Mouse (Mus musculus) adrenal gland, postnatal 10 days (tissue): Measurements from ENCODE around the gene Olig1. TPM values are rescaled to one million over a fixed set of nuclear protein-coding genes. Genes with fewer than 3 reads are reported as not detected.

Experiments
- DNase-seq: peaks from one replicate; pipeline ENCODE4 v3.0.0; 2021; ENCODE audit warnings: mixed read lengths
- long read RNA-seq, 2 experiments: library from polyadenylated mRNA; stranded (forward); transcript quantifications; one replicate each; pipeline ENCODE4 v2.0.0; 2021
- total RNA-seq, 2 experiments: library from RNA; stranded (reverse); gene quantifications; 2 replicates each; pipeline ENCODE4 v1.2.3; 2021

The Olig1 gene
- 1 to 10 TPM in 1 of 2 experiments, under 1 TPM in 1; 0.75 to 1.6 TPM for total RNA-seq
- long read RNA-seq, experiment 1, partial matches to known transcripts, result 0 of 1 reads
- long read RNA-seq, experiment 1, other reads (novel, unspliced or antisense), result 0 of 1 reads
- long read RNA-seq, experiment 2, partial matches to known transcripts, result 0 of 1 reads
- long read RNA-seq, experiment 2, other reads (novel, unspliced or antisense), result 0 of 1 reads

DNA sequence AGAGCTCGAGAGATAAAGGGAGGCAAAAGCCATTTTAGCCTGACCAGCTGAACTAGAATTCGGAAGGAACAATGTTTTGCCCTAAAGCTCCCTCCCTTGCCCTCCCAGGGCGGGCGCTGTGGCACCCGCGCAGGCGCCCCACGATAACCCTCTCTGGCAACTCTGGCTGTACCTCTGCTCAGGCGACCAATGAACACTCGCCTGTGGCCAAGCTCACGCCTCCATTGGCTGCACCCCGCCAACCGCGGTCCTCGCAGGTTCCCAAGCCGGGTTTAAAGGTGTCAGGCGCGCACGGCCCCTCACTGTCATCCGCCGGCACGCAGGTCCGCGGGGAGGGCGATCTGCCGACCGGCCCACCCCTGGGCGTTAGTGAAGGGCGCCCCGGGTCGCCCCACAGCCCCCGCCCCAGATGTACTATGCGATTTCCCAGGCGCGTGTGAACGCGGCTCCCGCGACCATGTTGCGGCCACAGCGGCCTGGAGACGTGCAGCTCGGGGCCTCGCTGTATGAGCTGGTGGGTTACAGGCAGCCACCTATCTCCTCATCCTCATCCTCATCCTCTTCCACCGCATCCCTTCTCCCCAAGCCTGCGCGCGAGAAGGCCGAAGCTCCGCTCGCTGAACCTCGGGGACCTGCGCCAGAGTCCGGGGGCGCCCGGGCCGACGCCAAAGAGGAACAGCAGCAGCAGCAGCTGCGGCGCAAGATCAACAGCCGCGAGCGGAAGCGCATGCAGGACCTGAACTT, at the start of gene Olig1:
Gene Olig1, plus strand, starts transcription at position 305 of the 744 bp plus-strand sequence.
- DNase-seq, result peak; percentile 80

DNA sequence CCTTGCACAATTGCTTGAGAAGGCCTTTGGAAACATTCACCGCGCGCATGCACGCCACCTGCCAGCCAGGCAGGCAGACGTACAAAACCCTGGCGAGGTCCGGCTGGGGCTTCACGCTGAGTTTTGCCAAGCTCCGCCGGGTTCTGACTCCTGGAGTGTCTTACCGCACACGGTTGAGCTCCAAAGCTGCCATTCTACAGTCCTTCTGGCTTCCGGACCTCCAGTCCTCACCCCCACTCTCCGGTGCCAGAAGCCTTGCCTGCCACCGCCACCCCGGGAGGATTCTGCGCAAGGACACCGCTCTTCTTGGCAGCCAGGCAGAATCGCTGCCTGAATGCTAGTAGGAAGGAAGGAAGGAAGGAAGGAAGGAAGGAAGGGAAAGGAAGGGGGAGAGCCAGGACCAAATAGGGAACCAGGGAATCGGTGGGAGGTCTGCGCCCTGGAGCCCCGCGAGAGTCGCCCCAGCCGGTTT, 47.4 kb upstream of the Olig1 start:
- peak; percentile 46 for DNase-seq

DNA sequence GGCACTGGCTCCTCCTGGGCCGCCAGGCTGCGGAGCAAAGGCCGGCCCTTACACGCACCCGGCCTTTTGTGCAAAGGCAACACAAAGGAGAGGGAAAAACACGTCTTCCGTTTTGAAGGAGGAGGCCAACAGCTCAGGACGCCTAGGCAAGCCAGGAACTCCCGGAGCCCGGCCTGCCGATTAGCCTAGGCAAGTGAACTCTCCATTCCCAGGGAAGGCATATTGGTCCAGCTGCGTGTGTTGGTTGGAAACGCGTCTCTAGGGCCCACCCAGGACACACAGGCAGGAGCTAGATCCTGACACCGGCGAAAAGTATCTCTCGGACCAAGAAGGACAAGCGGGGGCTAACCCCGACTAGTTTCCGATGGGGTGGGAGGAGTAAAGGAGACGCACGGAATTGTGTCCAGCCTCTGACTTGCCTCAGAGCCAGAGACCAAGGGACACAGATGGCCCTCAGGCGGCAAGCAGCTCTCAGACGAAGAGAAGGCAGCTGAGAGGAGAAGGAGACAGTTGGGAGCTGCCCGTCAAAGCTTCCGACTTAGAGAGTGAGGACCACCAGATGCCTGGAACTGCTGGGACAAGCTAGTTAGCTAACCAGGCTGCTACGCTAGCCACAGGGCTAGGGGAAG, 46.8 kb upstream of the Olig1 start:
- no peak for DNase-seq

DNA sequence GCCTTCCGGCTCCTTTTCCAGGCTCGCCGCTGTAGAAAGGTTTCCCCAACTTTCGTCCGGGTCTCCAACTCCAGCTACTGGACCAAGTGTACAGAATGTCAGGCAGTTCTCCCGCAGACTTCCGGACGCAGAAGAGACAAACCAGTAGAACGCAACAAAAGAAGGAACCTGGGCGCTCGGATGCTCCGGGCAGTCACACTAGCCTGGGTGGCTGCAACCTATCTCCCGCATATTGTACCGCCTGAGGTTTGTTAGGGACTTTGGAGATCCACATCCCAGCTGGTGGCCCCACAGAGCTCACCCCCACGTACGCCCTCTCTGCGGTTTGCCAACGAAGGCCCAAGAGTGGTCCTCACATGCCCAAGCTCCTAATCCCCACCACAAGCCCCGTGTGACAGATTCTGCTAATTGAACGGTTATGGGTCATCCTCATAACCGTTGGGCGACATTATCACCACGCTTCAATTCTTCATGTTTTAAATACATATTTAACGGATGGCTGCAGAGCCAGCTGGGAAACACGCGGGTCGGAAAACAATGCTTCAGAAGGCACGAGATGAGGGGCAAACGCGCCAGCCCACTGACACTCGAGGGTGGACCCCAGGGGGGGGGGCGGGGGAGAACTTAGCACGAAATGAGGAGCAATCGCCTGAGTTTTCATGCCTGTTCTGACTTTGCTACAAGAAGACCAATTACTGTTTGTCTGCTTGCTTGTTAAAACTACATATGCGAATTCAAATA, 46.1 kb upstream of the Olig1 start:
- DNase-seq, result no peak

DNA sequence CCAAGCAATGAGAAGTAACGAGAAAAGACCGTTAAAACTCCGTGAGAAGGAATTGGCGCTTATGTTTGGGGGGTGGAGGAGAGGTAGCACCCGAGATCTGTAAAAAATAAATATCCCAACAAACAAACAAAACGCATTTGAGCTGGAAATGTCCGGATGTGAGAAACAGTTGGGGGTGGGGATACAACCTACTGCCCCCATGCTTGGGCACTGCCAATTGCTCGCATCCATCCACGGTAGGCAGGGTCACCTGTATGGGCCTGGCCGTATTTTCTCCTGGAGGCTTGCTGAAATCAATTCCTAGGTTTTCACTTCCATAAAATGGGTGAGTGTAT, 45.5 kb upstream of the Olig1 start:
- no peak for DNase-seq

DNA sequence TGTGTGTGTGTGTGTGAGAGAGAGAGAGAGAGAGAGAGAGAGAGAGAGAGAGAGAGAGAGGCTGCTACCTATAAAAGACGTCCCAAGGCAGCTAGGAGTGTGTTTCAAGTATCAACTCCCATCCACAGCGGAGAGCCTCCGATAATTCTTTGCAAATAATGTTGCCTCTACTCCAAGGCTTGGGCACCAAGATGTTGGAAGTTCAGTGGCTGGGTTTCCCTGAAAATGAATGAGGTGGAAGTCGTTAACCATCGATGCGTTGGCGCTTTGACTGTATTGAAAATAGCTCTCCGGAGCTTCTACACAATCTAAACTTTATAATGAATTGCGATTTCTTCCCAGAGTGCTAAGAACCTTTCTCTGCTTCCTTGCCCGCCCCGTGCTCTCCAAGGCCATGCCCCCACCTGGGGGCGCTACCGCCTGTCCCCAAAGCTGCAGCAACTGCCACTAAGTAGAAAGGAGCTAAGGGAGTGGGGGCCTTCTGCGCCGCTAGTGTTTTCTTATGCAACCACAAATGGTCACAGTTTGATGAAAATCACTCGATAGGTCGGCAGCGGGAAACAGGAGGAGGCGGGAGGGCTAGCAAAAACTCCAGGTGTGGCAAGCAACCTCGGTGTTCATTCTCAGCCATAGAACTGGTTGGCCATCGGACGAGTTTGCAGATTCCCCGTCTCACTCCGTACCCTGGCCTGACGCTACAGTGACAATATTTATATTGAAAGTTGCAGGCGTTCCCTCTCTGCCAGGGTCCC, 44.9 kb upstream of the Olig1 start:
- DNase-seq, result peak; percentile 29

DNA sequence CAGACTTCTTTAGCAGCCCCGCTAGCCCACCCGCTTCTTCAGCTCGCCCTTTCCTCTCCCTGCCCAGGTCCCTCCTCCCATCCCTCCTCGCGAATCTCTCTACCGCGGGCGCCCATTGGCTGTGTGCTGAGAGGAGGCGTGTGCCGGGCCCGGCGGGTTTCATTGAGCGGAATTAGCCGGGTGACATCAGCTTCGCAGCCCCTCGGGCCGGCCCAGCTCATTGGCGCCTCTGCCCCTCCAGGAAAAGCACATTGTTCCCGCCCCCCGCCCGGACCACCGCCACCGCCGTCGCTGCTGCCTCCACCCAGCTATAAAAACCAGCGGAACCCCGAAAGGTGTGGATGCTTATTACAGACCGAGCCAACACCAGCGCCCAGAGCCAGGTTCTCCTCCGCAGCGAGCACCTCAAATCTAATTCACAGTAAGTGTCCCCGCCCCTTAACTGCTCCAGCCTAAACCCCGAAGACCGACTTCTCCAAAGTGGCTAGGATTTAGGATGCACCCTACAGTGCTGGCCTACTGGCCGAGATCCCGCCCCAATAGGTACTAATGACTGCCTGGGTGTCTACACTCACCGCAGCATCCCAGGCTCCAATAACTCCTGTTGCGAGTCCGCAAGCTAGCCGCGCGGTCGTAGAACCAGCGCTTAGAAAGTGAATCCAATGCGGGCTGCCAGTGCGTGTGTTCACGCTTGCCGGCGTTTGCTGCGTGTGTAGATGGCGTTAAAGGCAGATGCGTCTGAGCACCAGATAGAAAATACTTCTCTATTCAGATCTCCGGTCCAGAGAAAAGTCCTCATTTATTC, 44.1 kb upstream of the Olig1 start, which contains the start of gene Olig2:
Gene Olig2, plus strand, starts transcription at position 225 of the 805 bp plus-strand sequence.
- DNase-seq, result no peak

DNA sequence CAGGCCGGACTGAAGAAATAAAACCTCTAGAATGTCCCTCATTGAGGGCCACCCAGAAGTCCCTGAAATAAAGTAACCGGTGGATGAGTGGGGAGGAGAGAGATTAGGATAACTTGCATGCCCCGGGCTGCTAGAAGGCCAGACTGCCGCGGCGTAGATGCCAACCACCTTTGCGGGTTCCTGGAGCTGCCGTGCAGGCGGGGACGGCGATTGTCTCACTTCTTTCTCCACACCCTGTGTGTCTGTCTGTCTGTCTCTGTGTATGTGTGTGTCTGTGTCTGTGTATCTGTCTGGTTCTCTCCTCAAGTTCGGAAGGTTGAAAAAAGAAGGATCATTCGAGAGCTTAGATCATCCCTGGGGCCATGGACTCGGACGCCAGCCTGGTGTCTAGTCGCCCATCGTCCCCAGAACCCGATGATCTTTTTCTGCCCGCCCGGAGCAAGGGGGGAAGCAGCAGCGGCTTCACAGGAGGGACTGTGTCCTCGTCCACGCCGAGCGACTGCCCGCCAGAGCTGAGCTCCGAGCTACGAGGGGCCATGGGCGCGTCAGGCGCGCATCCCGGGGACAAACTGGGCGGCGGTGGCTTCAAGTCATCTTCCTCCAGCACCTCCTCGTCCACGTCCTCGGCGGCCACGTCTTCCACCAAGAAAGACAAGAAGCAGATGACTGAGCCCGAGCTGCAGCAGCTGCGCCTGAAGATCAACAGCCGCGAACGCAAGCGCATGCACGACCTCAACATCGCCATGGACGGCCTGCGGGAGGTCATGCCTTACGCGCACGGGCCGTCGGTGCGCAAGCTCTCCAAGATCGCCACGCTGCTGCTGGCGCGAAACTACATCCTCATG, 43.3 kb upstream of the Olig1 start:
- DNase-seq, result no peak

DNA sequence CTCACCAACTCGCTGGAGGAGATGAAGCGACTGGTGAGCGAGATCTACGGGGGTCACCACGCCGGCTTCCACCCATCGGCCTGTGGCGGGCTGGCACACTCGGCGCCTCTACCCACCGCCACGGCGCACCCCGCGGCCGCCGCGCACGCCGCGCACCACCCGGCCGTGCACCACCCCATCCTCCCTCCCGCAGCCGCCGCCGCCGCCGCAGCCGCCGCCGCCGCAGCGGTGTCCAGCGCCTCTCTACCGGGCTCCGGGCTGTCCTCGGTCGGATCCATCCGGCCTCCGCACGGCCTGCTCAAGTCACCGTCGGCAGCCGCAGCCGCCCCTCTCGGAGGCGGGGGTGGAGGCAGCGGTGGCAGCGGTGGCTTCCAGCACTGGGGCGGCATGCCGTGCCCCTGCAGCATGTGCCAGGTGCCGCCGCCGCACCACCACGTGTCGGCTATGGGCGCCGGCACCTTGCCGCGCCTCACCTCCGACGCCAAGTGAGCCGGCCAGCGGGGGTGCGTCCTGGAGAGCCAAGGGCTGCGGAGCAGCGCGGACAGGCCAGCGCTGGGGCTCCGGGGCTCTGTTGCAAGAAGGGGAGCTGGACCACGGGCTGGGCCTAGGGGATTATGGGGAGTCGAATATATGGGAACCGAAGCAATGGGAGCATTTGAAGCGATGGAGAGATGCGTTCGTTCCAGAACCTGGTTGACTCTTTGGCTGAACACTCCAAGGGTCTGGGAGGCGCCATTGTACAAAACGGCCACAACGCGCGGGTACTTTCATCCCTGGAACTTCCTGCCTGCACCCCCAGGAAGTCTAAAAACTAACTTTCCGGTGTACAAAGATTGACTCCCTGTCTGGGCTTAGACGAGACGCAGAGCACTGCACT, 42.5 kb upstream of the Olig1 start:
- DNase-seq, result no peak

DNA sequence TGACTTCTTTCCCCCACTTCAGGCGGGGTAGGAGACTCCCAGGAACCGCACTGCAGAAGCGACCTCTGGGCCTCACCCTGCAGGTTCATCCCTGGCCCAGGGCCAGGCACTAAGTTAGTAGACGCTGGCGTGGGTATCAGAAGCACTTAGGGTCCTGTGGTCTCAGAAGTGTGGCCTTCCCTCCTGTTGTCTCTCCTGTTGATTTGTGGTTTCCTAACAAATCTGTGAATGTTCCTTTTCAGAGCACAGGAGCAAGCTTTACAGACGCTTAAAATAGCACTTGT, 41.9 kb upstream of the Olig1 start:
- no peak for DNase-seq

DNA sequence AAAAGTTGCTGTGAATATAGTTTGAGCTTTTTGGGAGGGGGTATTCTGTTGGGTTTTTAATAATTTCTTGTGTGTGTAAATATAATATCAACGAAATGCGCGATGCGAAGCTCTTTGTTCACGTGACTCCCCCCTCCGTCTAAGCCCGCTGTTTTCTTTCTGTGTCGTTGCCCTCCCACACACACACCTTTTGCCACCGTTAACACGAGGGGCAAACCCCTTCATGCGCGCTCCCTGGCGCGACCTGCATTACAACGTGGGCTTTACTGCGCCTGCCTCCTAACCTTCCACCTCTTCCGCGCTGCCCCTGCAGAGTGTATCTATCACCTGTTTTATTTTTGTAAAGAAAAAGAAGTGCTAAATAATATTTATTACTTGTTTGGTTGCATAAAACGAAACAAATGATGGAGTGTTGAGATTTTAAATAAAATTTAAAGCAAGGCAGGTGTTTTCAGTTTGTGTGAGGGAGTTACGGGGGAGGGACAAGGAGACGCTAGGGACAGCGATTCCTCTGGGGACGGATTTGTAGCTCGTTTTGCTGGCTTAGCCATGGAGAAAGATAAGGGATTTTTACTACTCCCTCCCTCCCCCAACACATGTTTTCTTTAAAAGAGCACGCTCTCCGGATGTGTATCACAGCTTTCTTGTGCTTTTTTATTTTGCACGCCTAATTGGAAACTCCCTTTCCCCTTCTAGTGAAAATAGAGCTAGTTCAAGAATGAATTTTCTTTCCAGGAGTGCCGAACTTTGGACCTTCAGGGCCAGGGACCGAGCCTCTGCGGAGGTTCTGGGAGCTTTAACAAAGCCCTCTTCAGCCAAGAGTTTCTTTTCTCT, 41.1 kb upstream of the Olig1 start:
- DNase-seq, result no peak

DNA sequence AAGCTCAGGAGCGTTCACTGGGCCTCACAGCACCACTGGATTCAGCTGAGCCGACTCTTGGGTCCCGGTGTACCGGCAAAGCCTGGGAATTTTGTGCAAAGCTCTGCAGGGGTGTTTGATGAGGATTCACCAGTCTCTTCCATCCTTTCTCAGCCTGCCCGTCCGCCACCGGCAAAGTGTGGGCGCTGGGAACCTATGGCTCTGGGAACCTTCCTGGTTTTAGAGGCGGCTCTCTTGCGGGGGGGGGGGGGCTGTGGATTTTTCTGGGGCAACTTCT, 40.6 kb upstream of the Olig1 start:
- no peak for DNase-seq

DNA sequence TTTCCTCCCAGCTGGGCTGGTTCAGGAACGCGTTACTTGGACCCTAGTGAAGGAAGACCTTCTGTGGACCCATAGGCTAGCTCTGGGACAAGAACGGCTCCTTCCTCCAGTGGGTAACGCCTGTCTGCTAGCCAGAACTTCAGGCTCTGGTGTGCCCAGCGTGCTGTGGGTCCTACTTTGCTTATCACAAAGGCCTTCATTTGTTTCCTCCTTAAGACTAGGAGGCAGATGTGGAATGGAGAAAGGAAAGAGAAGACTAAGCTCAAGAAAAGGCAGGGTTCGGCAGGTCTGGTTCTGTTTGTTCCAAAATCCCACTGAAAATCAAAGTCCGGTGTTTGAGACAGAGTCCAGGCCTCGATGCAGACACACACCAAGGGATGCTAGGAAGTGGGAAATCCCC, 39.9 kb upstream of the Olig1 start:
- DNase-seq, result no peak

DNA sequence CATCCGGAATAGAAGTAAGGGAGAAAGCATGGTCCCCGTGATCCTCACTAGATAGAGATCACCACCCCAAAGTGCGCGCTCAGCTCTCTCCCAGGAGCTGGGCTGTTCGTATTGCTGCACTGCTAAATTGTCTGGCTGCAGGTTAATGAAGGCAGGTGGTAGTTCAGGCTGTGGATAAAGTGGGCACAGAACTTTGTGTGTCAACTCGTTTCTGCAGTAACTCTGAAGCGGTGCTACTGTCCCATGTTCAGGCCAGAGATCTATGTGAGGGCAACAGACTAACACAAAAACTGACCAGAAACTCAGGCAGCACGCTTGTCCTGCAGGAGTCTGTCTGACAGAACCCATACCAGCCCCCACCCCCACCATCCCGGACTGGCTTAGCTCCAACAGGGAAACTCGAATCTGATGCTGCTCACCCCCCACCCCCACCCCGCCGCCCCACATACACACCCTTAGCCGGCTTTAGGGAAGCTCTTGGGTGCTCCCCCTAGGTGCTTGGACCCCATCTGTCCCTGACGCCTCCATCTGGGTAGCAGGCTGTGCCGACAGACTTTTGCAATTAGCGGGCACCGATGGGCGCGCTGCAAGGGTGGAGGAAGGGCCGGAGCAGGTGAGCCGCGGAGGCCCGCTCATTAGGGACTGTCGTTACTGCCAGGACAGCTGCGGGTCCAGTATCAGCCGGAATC, 37.6 kb upstream of the Olig1 start:
- DNase-seq, result no peak

DNA sequence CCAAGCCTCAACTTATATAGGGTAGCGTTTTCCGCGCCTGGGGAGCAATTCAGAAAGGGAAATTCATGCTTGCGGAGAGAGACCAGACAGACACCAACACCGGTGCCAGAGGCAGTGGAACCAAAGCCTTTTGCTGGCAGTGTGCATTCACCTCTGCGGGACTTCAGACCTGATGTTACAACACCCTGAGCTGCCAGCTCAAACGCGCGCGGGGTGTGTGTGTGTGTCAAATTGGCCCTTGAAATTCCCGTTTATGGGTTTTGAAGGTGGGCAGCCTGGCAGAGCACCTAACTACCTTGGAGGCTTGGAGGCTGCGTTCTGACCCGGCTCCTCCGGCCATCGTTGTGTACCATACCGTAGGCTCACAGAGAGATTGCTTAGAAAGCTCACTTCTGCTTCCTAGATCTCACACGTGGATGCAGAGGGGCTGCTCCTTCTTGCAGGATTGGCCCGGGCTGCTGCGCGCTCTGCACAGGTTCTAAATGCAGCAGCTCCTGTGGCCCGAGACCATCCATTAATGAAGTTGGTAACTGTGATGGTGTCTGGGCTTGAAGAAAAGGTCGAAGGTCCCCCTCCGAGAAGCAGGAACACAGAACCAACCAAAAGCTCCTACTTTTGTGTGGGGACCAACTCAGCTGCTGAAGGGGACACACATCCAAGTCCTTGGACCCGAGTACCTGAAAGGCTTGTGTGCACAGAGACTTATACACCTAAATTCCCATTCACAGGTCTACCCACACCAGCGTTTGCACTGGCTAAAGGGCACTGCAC, 36.9 kb upstream of the Olig1 start:
- DNase-seq, result no peak

DNA sequence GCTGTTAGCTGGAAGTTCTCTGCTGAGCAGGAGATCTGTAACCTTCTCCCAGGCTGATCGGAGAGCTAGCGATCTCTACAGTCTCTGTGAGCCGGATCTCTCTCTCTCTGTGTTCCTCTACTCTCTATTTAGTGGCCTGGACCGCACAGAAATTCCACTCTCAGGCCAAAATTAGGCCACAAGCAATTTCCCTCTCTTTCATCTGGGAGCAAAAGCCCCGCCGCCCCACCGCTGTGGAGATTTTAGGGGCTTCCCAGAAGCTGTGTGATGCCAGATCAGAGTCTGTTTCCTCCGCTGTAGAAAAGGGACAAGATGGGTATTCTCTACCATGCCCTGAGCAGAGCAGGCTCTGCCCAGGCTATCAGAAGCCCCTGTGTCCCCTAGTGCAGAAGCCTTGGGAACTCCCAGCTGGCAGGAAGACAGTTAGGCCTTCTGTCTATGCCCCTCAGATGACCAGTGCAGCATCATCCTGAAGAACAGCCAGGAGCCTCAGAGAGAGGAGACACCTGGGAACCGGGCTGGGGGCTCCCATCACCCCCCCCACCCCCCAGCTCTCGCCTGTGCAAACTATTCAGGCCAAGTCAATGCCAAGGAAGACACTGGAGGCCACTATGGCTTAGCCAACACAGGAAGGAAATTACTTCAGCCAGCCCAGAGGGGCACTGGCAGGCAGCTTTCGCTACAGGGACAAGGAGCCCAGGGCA, 36.2 kb upstream of the Olig1 start:
- DNase-seq, result no peak

DNA sequence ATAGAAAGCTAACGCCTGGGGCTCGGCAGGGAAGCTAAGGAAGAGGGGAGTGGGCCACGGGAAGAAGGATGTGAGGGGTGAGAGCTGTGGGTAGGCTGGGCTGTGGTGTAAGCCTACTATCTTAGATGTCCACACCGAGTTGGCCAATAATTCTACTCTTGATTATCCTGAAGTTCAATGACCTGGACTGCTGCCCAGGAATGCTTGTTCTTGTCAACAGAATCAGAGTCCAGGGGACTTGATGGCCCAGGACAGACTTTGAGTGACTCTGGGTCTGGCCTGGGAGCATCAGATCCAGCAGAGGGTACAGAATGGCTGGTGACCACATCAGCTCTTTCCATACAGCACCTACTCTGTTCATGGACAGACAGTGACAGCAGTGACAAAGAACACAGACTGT, 30.5 kb upstream of the Olig1 start:
- DNase-seq, result no peak
